Mouse (Mus musculus): Measurements from ENCODE around the gene Defb25. TPM values are rescaled to one million over a fixed set of nuclear protein-coding genes. Genes with fewer than 3 reads are reported as not detected.

Gene Defb25
- polyA plus RNA-seq, 1 experiment from 2014 or later = 2.1 TPM

DNA sequence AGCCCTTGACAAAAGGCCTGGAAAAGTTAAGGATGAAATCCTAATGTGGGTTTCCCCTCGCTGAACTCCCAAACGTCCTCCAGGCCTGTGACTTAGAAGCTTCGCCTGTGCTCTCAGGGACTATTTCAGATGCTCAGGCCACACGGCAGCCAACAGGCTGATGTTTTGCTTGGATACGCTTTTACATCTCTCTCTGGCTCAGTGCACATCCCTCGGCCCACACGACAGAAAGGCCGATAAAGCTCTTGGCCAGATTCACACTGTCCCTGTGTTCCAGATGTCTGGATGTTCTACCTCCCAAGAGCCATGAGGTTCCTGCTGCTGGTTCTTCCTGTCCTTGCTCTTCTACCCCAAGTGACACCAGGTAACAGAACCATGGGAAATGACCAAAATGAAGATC, 49.4 kb downstream of the Defb25 start:
- no peak for DNase-seq (ENCODE audit: low spot score)

Other genes starting within 250 kb of the Defb25 start
- gene Nrsn2, start 246.4 kb downstream of the Defb25 start, polyA plus RNA-seq (2015; fragmentation: Nextera tagmentation; extraction: Ambion mirVana) = not detected in 2 replicates
- gene Sox12, start 225.0 kb downstream of the Defb25 start, polyA plus RNA-seq (2015; fragmentation: Nextera tagmentation; extraction: Ambion mirVana) = 0.91 and 1.2 TPM in 2 replicates
- 7.2 and 7.4 TPM in 2 replicates for gene Zcchc3, start 208.0 kb downstream of the Defb25 start, polyA plus RNA-seq (2015; fragmentation: Nextera tagmentation; extraction: Ambion mirVana)
- 0.51 and 0.64 TPM in 2 replicates for gene 6820408C15Rik, start 207.5 kb downstream of the Defb25 start, polyA plus RNA-seq (2015; fragmentation: Nextera tagmentation; extraction: Ambion mirVana)
- 0.23 and 0.28 TPM in 2 replicates for gene Defb23, start 158.4 kb downstream of the Defb25 start, polyA plus RNA-seq (2015; fragmentation: Nextera tagmentation; extraction: Ambion mirVana)
- not detected in 2 replicates for gene Defb20, start 146.0 kb downstream of the Defb25 start, polyA plus RNA-seq (2015; fragmentation: Nextera tagmentation; extraction: Ambion mirVana)
- gene Defb22, start 132.9 kb downstream of the Defb25 start, polyA plus RNA-seq (2015; fragmentation: Nextera tagmentation; extraction: Ambion mirVana) = not detected in 2 replicates
- 0.24 TPM in 1 of 2 replicates, not detected in the other for gene Defb26, start 111.4 kb downstream of the Defb25 start, polyA plus RNA-seq (2015; fragmentation: Nextera tagmentation; extraction: Ambion mirVana)
- not detected in 2 replicates for gene Defb28, start 104.8 kb downstream of the Defb25 start, polyA plus RNA-seq (2015; fragmentation: Nextera tagmentation; extraction: Ambion mirVana)
- not detected in 2 replicates for gene Defb29, start 83.0 kb downstream of the Defb25 start, polyA plus RNA-seq (2015; fragmentation: Nextera tagmentation; extraction: Ambion mirVana)
- gene Gm17416, start 53.7 kb downstream of the Defb25 start, polyA plus RNA-seq (2015; fragmentation: Nextera tagmentation; extraction: Ambion mirVana) = 3.0 TPM in 1 of 2 replicates, not detected in the other
- gene Defb21, start 50.3 kb downstream of the Defb25 start, polyA plus RNA-seq (2015; fragmentation: Nextera tagmentation; extraction: Ambion mirVana) = not detected in 2 replicates
- 1.3 and 2.2 TPM in 2 replicates for gene Defb19, start 42.7 kb downstream of the Defb25 start, polyA plus RNA-seq (2015; fragmentation: Nextera tagmentation; extraction: Ambion mirVana)
- gene Defb45, start 23.7 kb downstream of the Defb25 start, polyA plus RNA-seq (2015; fragmentation: Nextera tagmentation; extraction: Ambion mirVana) = 0.53 TPM in 1 of 2 replicates, not detected in the other
- not detected in 2 replicates for gene Defb36, start 18.7 kb downstream of the Defb25 start, polyA plus RNA-seq (2015; fragmentation: Nextera tagmentation; extraction: Ambion mirVana)
- gene Rem1, start 3.9 kb upstream of the Defb25 start, polyA plus RNA-seq (2015; fragmentation: Nextera tagmentation; extraction: Ambion mirVana) = 2.2 and 3.2 TPM in 2 replicates
- gene H13, start 46.4 kb upstream of the Defb25 start, polyA plus RNA-seq (2015; fragmentation: Nextera tagmentation; extraction: Ambion mirVana) = 196 and 200 TPM in 2 replicates
- gene Mcts2, start 64.0 kb upstream of the Defb25 start, polyA plus RNA-seq (2015; fragmentation: Nextera tagmentation; extraction: Ambion mirVana) = 15.6 and 17.2 TPM in 2 replicates
- 22.9 and 23.9 TPM in 2 replicates for gene Id1, start 113.2 kb upstream of the Defb25 start, polyA plus RNA-seq (2015; fragmentation: Nextera tagmentation; extraction: Ambion mirVana)
- gene Cox4i2, start 131.1 kb upstream of the Defb25 start, polyA plus RNA-seq (2015; fragmentation: Nextera tagmentation; extraction: Ambion mirVana) = 5.6 and 6.5 TPM in 2 replicates
- 178 TPM in 2 replicates for gene Bcl2l1, start 208.7 kb upstream of the Defb25 start, polyA plus RNA-seq (2015; fragmentation: Nextera tagmentation; extraction: Ambion mirVana)
- 72.5 and 81.3 TPM in 2 replicates for gene Tpx2, start 224.9 kb upstream of the Defb25 start, polyA plus RNA-seq (2015; fragmentation: Nextera tagmentation; extraction: Ambion mirVana)

Measured in thymus, postnatal 0 days (tissue).